Mouse (Mus musculus) B cell, adult 62 days (primary cell): ENCODE data around the gene Stk11. TPM values are rescaled to one million over a fixed set of nuclear protein-coding genes. Genes with fewer than 3 reads are reported as not detected.

Experiments used
- total RNA-seq: library from RNA; stranded (reverse); gene quantifications from 4 replicates; pipeline ENCODE4 v1.2.4, GENCODE M21; 2023

Gene Stk11
- 170 to 186 TPM (median 178 TPM) in 4 replicates for total RNA-seq

GRCm38 (mm10) chr10:80115290-80115943 lies at the start of gene Stk11:
TSS of gene Stk11 (plus strand) at chr10:80115803.

GRCm38 (mm10) chr10:80105460-80105859 lies 10.1 kb upstream of the Stk11 start, which contains the start of gene Sbno2:
TSS of gene Sbno2 (minus strand) at chr10:80105571.

GRCm38 (mm10) chr10:80138553-80139438 lies 23.2 kb downstream of the Stk11 start, which contains the start of gene Atp5d:
TSS of gene Atp5d (plus strand) at chr10:80138632.

GRCm38 (mm10) chr10:80140666-80141035 lies 25.0 kb downstream of the Stk11 start, which contains the start of gene Cbarp:
TSS of gene Cbarp (minus strand) at chr10:80140835.

GRCm38 (mm10) chr10:80147719-80148601 lies 32.4 kb downstream of the Stk11 start, which contains the start of gene Midn:
TSS of gene Midn (plus strand) at chr10:80148272.

GRCm38 (mm10) chr10:80165392-80166128 lies 50.0 kb downstream of the Stk11 start, which contains the start of gene Cirbp:
TSS of gene Cirbp (plus strand) at chr10:80165985.

GRCm38 (mm10) chr10:80172527-80173292 lies 57.1 kb downstream of the Stk11 start, which contains the start of gene 1600002K03Rik:
TSS of gene 1600002K03Rik (plus strand) at chr10:80172944.

GRCm38 (mm10) chr10:80179068-80180051 lies 63.8 kb downstream of the Stk11 start, which contains the start of gene Efna2:
TSS of gene Efna2 (plus strand) at chr10:80179482.

Other genes with a start within 250 kb of the Stk11 start
- 0.75 TPM in 1 of 4 replicates, not detected in the others for gene Prtn3, start 241.3 kb upstream of the Stk11 start, total RNA-seq
- 0.56 to 1.1 TPM (median 1.1 TPM) in 4 replicates for gene Plppr3, start 241.2 kb upstream of the Stk11 start, total RNA-seq
- gene Elane, start 229.6 kb upstream of the Stk11 start, total RNA-seq, result not detected in 4 replicates
- not detected in 4 replicates for gene Cfd, start 224.9 kb upstream of the Stk11 start, total RNA-seq
- gene Med16, start 206.9 kb upstream of the Stk11 start, total RNA-seq, result 78.8 to 89.5 TPM (median 83.7 TPM) in 4 replicates
- gene Gm26602, start 204.9 kb upstream of the Stk11 start, total RNA-seq, result not detected in 4 replicates
- 0.39 to 0.63 TPM (median 0.47 TPM) in 4 replicates for gene Kiss1r, start 198.8 kb upstream of the Stk11 start, total RNA-seq
- gene R3hdm4, start 194.6 kb upstream of the Stk11 start, total RNA-seq, result 94.1 to 105 TPM (median 98.7 TPM) in 4 replicates
- gene Arid3a, start 188.8 kb upstream of the Stk11 start, total RNA-seq, result 32.5 to 39.9 TPM (median 35.7 TPM) in 4 replicates
- gene Wdr18, start 155.7 kb upstream of the Stk11 start, total RNA-seq, result 46.0 to 52.3 TPM (median 48.3 TPM) in 4 replicates
- gene Grin3b, start 145.1 kb upstream of the Stk11 start, total RNA-seq, result not detected in 4 replicates
- gene Tmem259, start 131.5 kb upstream of the Stk11 start, total RNA-seq, result 163 to 175 TPM (median 163 TPM) in 4 replicates
- 329 to 335 TPM (median 331 TPM) in 4 replicates for gene Cnn2, start 127.2 kb upstream of the Stk11 start, total RNA-seq
- 51.7 to 55.6 TPM (median 53.3 TPM) in 4 replicates for gene Abca7, start 119.3 kb upstream of the Stk11 start, total RNA-seq
- gene Arhgap45, start 99.2 kb upstream of the Stk11 start, total RNA-seq, result 482 to 540 TPM (median 503 TPM) in 4 replicates
- gene Polr2e, start 76.0 kb upstream of the Stk11 start, total RNA-seq, result 82.2 to 90.7 TPM (median 85.7 TPM) in 4 replicates
- gene Gpx4, start 68.6 kb upstream of the Stk11 start, total RNA-seq, result 108 to 159 TPM (median 123 TPM) in 4 replicates
- gene Sbno2, start 10.2 kb upstream of the Stk11 start, total RNA-seq, result 116 to 127 TPM (median 121 TPM) in 4 replicates
- 168 to 193 TPM (median 182 TPM) in 4 replicates for gene Atp5d, start 22.8 kb downstream of the Stk11 start, total RNA-seq
- 7.3 to 8.8 TPM (median 7.8 TPM) in 4 replicates for gene Cbarp, start 25.0 kb downstream of the Stk11 start, total RNA-seq
- 142 to 170 TPM (median 154 TPM) in 4 replicates for gene Midn, start 32.5 kb downstream of the Stk11 start, total RNA-seq
- gene Cirbp, start 50.2 kb downstream of the Stk11 start, total RNA-seq, result 214 to 244 TPM (median 231 TPM) in 4 replicates
- 12.6 to 18.2 TPM (median 14.1 TPM) in 4 replicates for gene 1600002K03Rik, start 57.1 kb downstream of the Stk11 start, total RNA-seq
- gene Efna2, start 63.7 kb downstream of the Stk11 start, total RNA-seq, result not detected in 4 replicates
- gene Mum1, start 110.6 kb downstream of the Stk11 start, total RNA-seq, result 55.6 to 64.3 TPM (median 56.8 TPM) in 4 replicates
- 80.4 to 105 TPM (median 90.1 TPM) in 4 replicates for gene Ndufs7, start 133.3 kb downstream of the Stk11 start, total RNA-seq
- 1.7 to 2.7 TPM (median 2.4 TPM) in 4 replicates for gene Gamt, start 145.2 kb downstream of the Stk11 start, total RNA-seq
- 143 to 153 TPM (median 147 TPM) in 4 replicates for gene Dazap1, start 145.7 kb downstream of the Stk11 start, total RNA-seq
- 2,767 to 2,923 TPM (median 2,836 TPM) in 4 replicates for gene Rps15, start 176.7 kb downstream of the Stk11 start, total RNA-seq
- gene Apc2, start 180.2 kb downstream of the Stk11 start, total RNA-seq, result 0.16 to 0.32 TPM (median 0.26 TPM) in 4 replicates
- 19.7 to 26.5 TPM (median 23.9 TPM) in 4 replicates for gene 2310011J03Rik, start 204.7 kb downstream of the Stk11 start, total RNA-seq
- gene Pcsk4, start 213.7 kb downstream of the Stk11 start, total RNA-seq, result 0.52 to 1.6 TPM (median 1.2 TPM) in 4 replicates
- 0.48 TPM in 1 of 4 replicates, not detected in the others for gene Reep6, start 214.2 kb downstream of the Stk11 start, total RNA-seq
- gene Adamtsl5, start 232.6 kb downstream of the Stk11 start, total RNA-seq, result not detected in 4 replicates
- gene Plk5, start 240.7 kb downstream of the Stk11 start, total RNA-seq, result not detected in 4 replicates